Mouse (Mus musculus) testis, adult 2 months (tissue): ENCODE measurements at regions not wholly inside any gene's neighbourhood (a gene's known extent, or its start where the extent isn't known, plus 50 kb on each side); places are given as distances from the start of the nearest gene placed in this dataset.

Source experiments
- CTCF ChIP-seq: fragments of 200-500 bp; IDR thresholded peaks from 2 replicates; pipeline ENCODE4 v1.5.1; 2012; ENCODE audit warnings: low read depth, mild to moderate bottlenecking, inconsistent platforms, low read length, moderate library complexity; ENCODE audit not compliant: control insufficient read depth, insufficient read depth, insufficient replicate concordance
- POLR2A ChIP-seq: fragments of 200-500 bp; IDR thresholded peaks from 2 replicates; pipeline ENCODE4 v1.6.1; 2012; ENCODE audit warnings: low read depth, mild to moderate bottlenecking, inconsistent platforms, low read length, moderate library complexity; ENCODE audit not compliant: control insufficient read depth

DNA sequence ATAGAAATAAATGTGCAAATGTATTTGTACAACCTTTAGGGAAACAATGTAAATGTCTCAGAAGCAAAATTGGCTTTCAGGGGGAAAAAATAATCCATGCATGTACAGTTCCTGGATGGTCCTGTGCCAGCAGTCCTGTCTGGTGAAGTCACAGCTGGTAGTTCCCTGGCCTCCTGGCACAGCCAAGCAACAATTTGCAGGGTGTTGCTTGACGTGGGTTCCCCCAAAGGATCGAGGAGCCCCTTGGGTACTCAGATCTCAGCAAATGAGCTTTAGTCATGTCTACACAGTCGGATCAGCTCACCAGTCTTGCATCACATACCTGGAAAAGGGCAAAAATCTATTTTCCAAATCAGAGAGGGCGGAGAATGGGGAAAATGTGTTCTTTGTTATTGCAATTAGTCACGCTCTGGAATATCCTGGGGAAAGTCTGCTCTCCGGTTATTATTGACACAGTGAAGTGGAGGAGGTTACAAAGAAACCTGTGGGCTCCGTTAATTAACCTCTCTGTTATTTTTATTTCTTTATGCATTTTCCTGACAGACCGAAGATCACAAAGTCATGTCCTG, 106.9 kb downstream of the Tex36 start:
- TF ChIP-seq CTCF, result no peak
- TF ChIP-seq POLR2A, result no peak
